Mouse (Mus musculus): ENCODE results near the gene Gpr158. TPM values are rescaled to one million over a fixed set of nuclear protein-coding genes. Genes with fewer than 3 reads are reported as not detected.

The Gpr158 gene
- polyA plus RNA-seq, 1 experiment from 2014 or later, result 0.63 TPM

- Histone ChIP-seq H3K4me3 (ENCODE audit: low read depth, low read length) (no peak overlapping the region), H3K9ac (ENCODE audit: low read length) (no peak overlapping the region), H3K36me3 (ENCODE audit: control insufficient read depth, insufficient read depth, low read length) (no peaks in the 10 kb centered on the region), H3K4me2 (no peak overlapping the region), H3K27ac (ENCODE audit: low read depth, low read length) (no peak overlapping the region), H3K9me3 (ENCODE audit: control insufficient read depth, low read length) (no peaks in the 10 kb centered on the region), H3K4me1 (ENCODE audit: control insufficient read depth, insufficient read depth, low read length) (no peaks in the 10 kb centered on the region), H3K27me3 (ENCODE audit: control insufficient read depth, insufficient read depth, low read length) (no peaks in the 10 kb centered on the region)
- no peak for ATAC-seq (ENCODE audit: low FRiP score)
- 72% methylated on average over 2 of the region's 2 CpGs for WGBS
- no peak for DNase-seq (ENCODE audit: low spot score, missing footprints)
Observed at GRCm38 (mm10) chr2:21499399-21499798, 132.1 kb downstream of the Gpr158 start.

GRCm38 (mm10) chr2:21507449-21507848 is 140.1 kb downstream of the Gpr158 start:
- WGBS, result 38% methylated on average over 1 of the region's 1 CpGs

GRCm38 (mm10) chr2:21530750-21531149 is 163.4 kb downstream of the Gpr158 start:
- H3K4me2 ChIP-seq, result no peak overlapping the region
- no peaks in the 10 kb centered on the region for H3K9me3 ChIP-seq (ENCODE audit: control insufficient read depth, low read length)
- no peak overlapping the region for H3K9ac ChIP-seq (ENCODE audit: low read length)
- no peaks in the 10 kb centered on the region for H3K27me3 ChIP-seq (ENCODE audit: control insufficient read depth, insufficient read depth, low read length)
- no peaks in the 10 kb centered on the region for H3K4me1 ChIP-seq (ENCODE audit: control insufficient read depth, insufficient read depth, low read length)
- DNase-seq (ENCODE audit: low spot score, missing footprints) (no peak), ATAC-seq (ENCODE audit: low FRiP score) (no peak)
- H3K36me3 ChIP-seq (ENCODE audit: control insufficient read depth, insufficient read depth, low read length), result no peaks in the 10 kb centered on the region
- no peak overlapping the region for H3K27ac ChIP-seq (ENCODE audit: low read depth, low read length)
- no peak overlapping the region for H3K4me3 ChIP-seq (ENCODE audit: low read depth, low read length)

More at GRCm38 (mm10) chr2:21507449-21507848, 140.1 kb downstream of the Gpr158 start:
- no peaks in the 10 kb centered on the region for H3K9me3 ChIP-seq (ENCODE audit: control insufficient read depth, low read length)
- no peaks in the 10 kb centered on the region for H3K36me3 ChIP-seq (ENCODE audit: control insufficient read depth, insufficient read depth, low read length)
- DNase-seq (ENCODE audit: low spot score, missing footprints), result no peak
- H3K9ac ChIP-seq (ENCODE audit: low read length), result no peak overlapping the region
- no peak overlapping the region for H3K27ac ChIP-seq (ENCODE audit: low read depth, low read length)
- ATAC-seq (ENCODE audit: low FRiP score), result peak; percentile 52; the same call in 1 of the 2 replicates
- H3K4me3 ChIP-seq (ENCODE audit: low read depth, low read length), result no peak overlapping the region
- H3K4me2 ChIP-seq, result no peak overlapping the region
- no peaks in the 10 kb centered on the region for H3K27me3 ChIP-seq (ENCODE audit: control insufficient read depth, insufficient read depth, low read length)
- H3K4me1 ChIP-seq (ENCODE audit: control insufficient read depth, insufficient read depth, low read length), result no peaks in the 10 kb centered on the region

- H3K4me2 ChIP-seq, result no peak overlapping the region
- no peaks in the 10 kb centered on the region for H3K4me1 ChIP-seq (ENCODE audit: control insufficient read depth, insufficient read depth, low read length)
- H3K9me3 ChIP-seq (ENCODE audit: control insufficient read depth, low read length), result no peaks in the 10 kb centered on the region
- DNase-seq (ENCODE audit: low spot score, missing footprints) (no peak), ATAC-seq (ENCODE audit: low FRiP score) (no peak)
- H3K27me3 ChIP-seq (ENCODE audit: control insufficient read depth, insufficient read depth, low read length), result no peaks in the 10 kb centered on the region
- no peak overlapping the region for H3K4me3 ChIP-seq (ENCODE audit: low read depth, low read length)
- WGBS, result 84% methylated on average over 6 of the region's 6 CpGs
- no peak overlapping the region for H3K27ac ChIP-seq (ENCODE audit: low read depth, low read length)
- H3K36me3 ChIP-seq (ENCODE audit: control insufficient read depth, insufficient read depth, low read length), result no peaks in the 10 kb centered on the region
- no peak overlapping the region for H3K9ac ChIP-seq (ENCODE audit: low read length)
Observed at GRCm38 (mm10) chr2:21619180-21619579, 251.8 kb downstream of the Gpr158 start.

- Histone ChIP-seq H3K4me2 (no peak overlapping the region), H3K27me3 (ENCODE audit: control insufficient read depth, insufficient read depth, low read length) (no peaks in the 10 kb centered on the region), H3K27ac (ENCODE audit: low read depth, low read length) (no peak overlapping the region), H3K4me1 (ENCODE audit: control insufficient read depth, insufficient read depth, low read length) (no peaks in the 10 kb centered on the region), H3K4me3 (ENCODE audit: low read depth, low read length) (no peak overlapping the region), H3K9me3 (ENCODE audit: control insufficient read depth, low read length) (no peaks in the 10 kb centered on the region), H3K36me3 (ENCODE audit: control insufficient read depth, insufficient read depth, low read length) (no peaks in the 10 kb centered on the region), H3K9ac (ENCODE audit: low read length) (no peak overlapping the region)
- ATAC-seq (ENCODE audit: low FRiP score), result no peak
- DNase-seq (ENCODE audit: low spot score, missing footprints), result no peak
- WGBS, result 95% methylated on average over 1 of the region's 1 CpGs
Observed at GRCm38 (mm10) chr2:21632136-21632535, 264.8 kb downstream of the Gpr158 start.

GRCm38 (mm10) chr2:21665721-21666120 is 298.4 kb downstream of the Gpr158 start:
- 79% methylated on average over 4 of the region's 4 CpGs for WGBS
- H3K4me1 ChIP-seq (ENCODE audit: control insufficient read depth, insufficient read depth, low read length), result no peaks in the 10 kb centered on the region
- DNase-seq (ENCODE audit: low spot score, missing footprints) (no peak), ATAC-seq (ENCODE audit: low FRiP score) (no peak)
- no peaks in the 10 kb centered on the region for H3K9me3 ChIP-seq (ENCODE audit: control insufficient read depth, low read length)
- H3K36me3 ChIP-seq (ENCODE audit: control insufficient read depth, insufficient read depth, low read length), result no peaks in the 10 kb centered on the region
- no peaks in the 10 kb centered on the region for H3K27me3 ChIP-seq (ENCODE audit: control insufficient read depth, insufficient read depth, low read length)
- H3K4me2 ChIP-seq, result no peak overlapping the region
- H3K9ac ChIP-seq (ENCODE audit: low read length), result no peak overlapping the region
- no peak overlapping the region for H3K4me3 ChIP-seq (ENCODE audit: low read depth, low read length)
- H3K27ac ChIP-seq (ENCODE audit: low read depth, low read length), result no peak overlapping the region

GRCm38 (mm10) chr2:21676084-21676838 is 308.9 kb downstream of the Gpr158 start:
- Histone ChIP-seq H3K27me3 (ENCODE audit: control insufficient read depth, insufficient read depth, low read length) (no peaks in the 10 kb centered on the region), H3K9me3 (ENCODE audit: control insufficient read depth, low read length) (no peaks in the 10 kb centered on the region), H3K27ac (ENCODE audit: low read depth, low read length) (no peak overlapping the region), H3K4me3 (ENCODE audit: low read depth, low read length) (no peak overlapping the region), H3K36me3 (ENCODE audit: control insufficient read depth, insufficient read depth, low read length) (no peaks in the 10 kb centered on the region), H3K4me2 (no peak overlapping the region), H3K4me1 (ENCODE audit: control insufficient read depth, insufficient read depth, low read length) (no peaks in the 10 kb centered on the region), H3K9ac (ENCODE audit: low read length) (no peak overlapping the region)
- ATAC-seq (ENCODE audit: low FRiP score) (no peak), DNase-seq (ENCODE audit: low spot score, missing footprints) (no peak)
- WGBS, result 86% methylated on average over 4 of the region's 4 CpGs

- Histone ChIP-seq H3K9me3 (ENCODE audit: control insufficient read depth, low read length) (no peaks in the 10 kb centered on the region), H3K9ac (ENCODE audit: low read length) (no peak overlapping the region), H3K27ac (ENCODE audit: low read depth, low read length) (no peak overlapping the region), H3K4me3 (ENCODE audit: low read depth, low read length) (no peak overlapping the region), H3K4me1 (ENCODE audit: control insufficient read depth, insufficient read depth, low read length) (no peaks in the 10 kb centered on the region), H3K36me3 (ENCODE audit: control insufficient read depth, insufficient read depth, low read length) (no peaks in the 10 kb centered on the region), H3K4me2 (no peak overlapping the region), H3K27me3 (ENCODE audit: control insufficient read depth, insufficient read depth, low read length) (no peaks in the 10 kb centered on the region)
- ATAC-seq (ENCODE audit: low FRiP score) (no peak), DNase-seq (ENCODE audit: low spot score, missing footprints) (no peak)
- 64% methylated on average over 2 of the region's 2 CpGs for WGBS
Observed at GRCm38 (mm10) chr2:21676839-21677123, 309.4 kb downstream of the Gpr158 start.

GRCm38 (mm10) chr2:21680735-21681270 is 313.5 kb downstream of the Gpr158 start:
- no peaks in the 10 kb centered on the region for H3K9me3 ChIP-seq (ENCODE audit: control insufficient read depth, low read length)
- no peaks in the 10 kb centered on the region for H3K36me3 ChIP-seq (ENCODE audit: control insufficient read depth, insufficient read depth, low read length)
- no peaks in the 10 kb centered on the region for H3K27me3 ChIP-seq (ENCODE audit: control insufficient read depth, insufficient read depth, low read length)
- 85% methylated on average over 1 of the region's 1 CpGs for WGBS
- no peaks in the 10 kb centered on the region for H3K4me1 ChIP-seq (ENCODE audit: control insufficient read depth, insufficient read depth, low read length)
- no peak for DNase-seq (ENCODE audit: low spot score, missing footprints)
- no peak overlapping the region for H3K9ac ChIP-seq (ENCODE audit: low read length)
- no peak overlapping the region for H3K27ac ChIP-seq (ENCODE audit: low read depth, low read length)
- ATAC-seq (ENCODE audit: low FRiP score), result no peak
- no peak overlapping the region for H3K4me3 ChIP-seq (ENCODE audit: low read depth, low read length)
- H3K4me2 ChIP-seq, result no peak overlapping the region

Data from midbrain, embryonic 11.5 days (tissue).